9 mouse cellular contexts compared by ENCODE assay signal in genomic region chr3:45378145-45378544, GRCm38 (mm10). TPM values are rescaled to one million over a fixed set of nuclear protein-coding genes. Genes with fewer than 3 reads are reported as not detected.
DNase-seq lines count a peak whose midpoint lies in the region; ATAC-seq lines count a peak whose summit lies in the region.
"Had no signal": no experiment of that assay in that cellular context is flagged by ENCODE, and none has a peak within 500 bp of the region (broad histone marks: within the 10 kb centered on the region; RNA-seq: fewer than 3 reads in every experiment).

Pcdh10 (plus strand) TSS chr3:45378398.

- H3K9ac ChIP-seq in forebrain, embryonic 16.5 days (replicated peaks; ENCODE audit: low read depth, low read length), result peak within 1 kb of the TSS; percentile 82
- H3K9ac ChIP-seq in liver, embryonic 13.5 days, result no peak within 1 kb of the TSS
- peak within 1 kb of the TSS; percentile 62 for H3K9ac ChIP-seq in neural tube, embryonic 12.5 days

- H3K36me3 ChIP-seq in forebrain, embryonic 16.5 days (ENCODE audit: control insufficient read depth, insufficient read depth), result no peaks in the 10 kb centered on the region
- H3K36me3 ChIP-seq in liver, embryonic 13.5 days, result no peaks in the 10 kb centered on the region
- no peaks in the 10 kb centered on the region for H3K36me3 ChIP-seq in neural tube, embryonic 12.5 days

- no peaks in the 10 kb centered on the region for H3K27me3 ChIP-seq in forebrain, embryonic 16.5 days (replicated peaks; ENCODE audit: control insufficient read depth, insufficient read depth, low read length)
- H3K27me3 ChIP-seq in liver, embryonic 13.5 days, result peaks cover 81% of the 10 kb centered on the region
- H3K27me3 ChIP-seq in neural tube, embryonic 12.5 days (replicated peaks), result peaks cover 18% of the 10 kb centered on the region; the same call in 1 of the 2 replicates

- peak; percentile 88 for ATAC-seq in forebrain, embryonic 16.5 days
- peak; percentile 83 for ATAC-seq in liver, embryonic 13.5 days (ENCODE audit: low read depth)
- ATAC-seq in neural tube, embryonic 12.5 days (ENCODE audit: low FRiP score, low read depth), result peak; percentile 83

- peak within 1 kb of the TSS; percentile 96 for H3K4me2 ChIP-seq in forebrain, embryonic 16.5 days (ENCODE audit: low read length)
- peak within 1 kb of the TSS; percentile 62 for H3K4me2 ChIP-seq in liver, embryonic 13.5 days
- H3K4me2 ChIP-seq in neural tube, embryonic 12.5 days (replicated peaks), result peak within 1 kb of the TSS; percentile 97

- DNase-seq in ES-CJ7 (ENCODE audit: low read depth, low spot score), result peak; percentile 96
- DNase-seq in cerebellum, adult 11-12 months, result peak; percentile 91
- DNase-seq in heart, postnatal 14 days, result peak; percentile 86 to 91
- DNase-seq in kidney, postnatal 4 days, result peak; percentile 94 to 95
- peak; percentile 28 for DNase-seq in liver, embryonic 13.5 days
- peak; percentile 76 for DNase-seq in urinary bladder, adult 2 months (ENCODE audit: low spot score)

- no peaks in the 10 kb centered on the region for H3K9me3 ChIP-seq in forebrain, embryonic 16.5 days (ENCODE audit: control insufficient read depth, low read length)
- H3K9me3 ChIP-seq in liver, embryonic 13.5 days (replicated peaks), result no peaks in the 10 kb centered on the region
- no peaks in the 10 kb centered on the region for H3K9me3 ChIP-seq in neural tube, embryonic 12.5 days

- peaks cover 9% of the 10 kb centered on the region for H3K4me1 ChIP-seq in forebrain, embryonic 16.5 days (replicated peaks; ENCODE audit: control insufficient read depth, insufficient read depth, low read length)
- 0 out of 2 replicates have a peak, but pooled peaks cover 14% of the 10 kb centered on the region for H3K4me1 ChIP-seq in liver, embryonic 13.5 days (replicated peaks)
- peaks cover 6% of the 10 kb centered on the region; the same call in 1 of the 2 replicates for H3K4me1 ChIP-seq in neural tube, embryonic 12.5 days

- WGBS in forebrain, embryonic 16.5 days, result under 1% methylated on average over 26 of the region's 26 CpGs
- 0% methylated on average over 26 of the region's 26 CpGs for WGBS in liver, embryonic 13.5 days (ENCODE audit: insufficient replicate concordance)
- WGBS in neural tube, embryonic 12.5 days, result under 1% methylated on average over 26 of the region's 26 CpGs

- peak within 1 kb of the TSS; percentile 89 for H3K27ac ChIP-seq in forebrain, embryonic 16.5 days (ENCODE audit: low read length)
- no peak within 1 kb of the TSS for H3K27ac ChIP-seq in liver, embryonic 13.5 days
- H3K27ac ChIP-seq in neural tube, embryonic 12.5 days, result no peak within 1 kb of the TSS

- H3K4me3 ChIP-seq in forebrain, embryonic 16.5 days (replicated peaks; ENCODE audit: low read length), result peak within 1 kb of the TSS; percentile 72
- peak within 1 kb of the TSS; percentile 38 for H3K4me3 ChIP-seq in liver, embryonic 13.5 days (replicated peaks)
- H3K4me3 ChIP-seq in neural tube, embryonic 12.5 days, result peak within 1 kb of the TSS; percentile 58

- intact Hi-C loops in heart, postnatal 14 days (cut with DNase I), result no loop called here

RNA-seq across cellular contexts. Expression of gene Pcdh10, which starts in this region (rescaled TPM):
- 12.0 and 15.8 TPM in 2 replicates for polyA plus RNA-seq in forebrain, embryonic 16.5 days (2015; fragmentation: Nextera tagmentation; extraction: Ambion mirVana)
- total RNA-seq in heart, postnatal 14 days (2021), result under 1 TPM in 1 of 2 experiments, not detected in 1; 0.10 TPM
- 0.05 and 0.12 TPM in 2 replicates for polyA plus RNA-seq in liver, embryonic 13.5 days (2015; fragmentation: Nextera tagmentation; extraction: Ambion mirVana)
- polyA plus RNA-seq in neural tube, embryonic 12.5 days (2016; fragmentation: Nextera tagmentation; extraction: Ambion mirVana), result 5.8 and 9.1 TPM in 2 replicates
- 0.16 and 0.25 TPM in 2 replicates for polyA plus RNA-seq in urinary bladder, adult 2 months (2012; rRNA removed)
- total RNA-seq: MEL had no signal

Comparison
In these comparisons a context has a peak if more than half of its experiments do, and no peak if none do; other contexts are left out.
1. Peak in DNase-seq in heart, postnatal 14 days; RNA of the gene not detected or under 1 TPM.
2. Peak in DNase-seq, ATAC-seq, H3K4me3 ChIP-seq and H3K4me2 ChIP-seq in liver, embryonic 13.5 days; RNA of the gene not detected or under 1 TPM.
3. Peak in DNase-seq in urinary bladder, adult 2 months; RNA of the gene not detected or under 1 TPM.
4. DNase-seq: peak in every context shown above with its lines; median percentile 96 in ES-CJ7; 94 in kidney, postnatal 4 days; 91 in cerebellum, adult 11-12 months; 88 in heart, postnatal 14 days; 76 in urinary bladder, adult 2 months; 28 in liver, embryonic 13.5 days.